Mouse (Mus musculus) lung, postnatal 4 days (tissue): Measurements from ENCODE around the gene Pax6.

Experiments used
- DNase-seq, 2 experiments: peaks; one replicate each; pipeline ENCODE4 v3.0.0; 2021

The Pax6 gene

GRCm38 (mm10) chr2:105671798-105672595 is 3.3 kb downstream of the Pax6 start:
- DNase-seq, result no peak

- DNase-seq, result no peak
Measured at GRCm38 (mm10) chr2:105672596-105672960, 3.9 kb downstream of the Pax6 start.

GRCm38 (mm10) chr2:105673054-105673453 is 4.4 kb downstream of the Pax6 start:
- DNase-seq, result no peak

- peak in 1 of 2 experiments; percentile 43 for DNase-seq
Measured at GRCm38 (mm10) chr2:105673631-105674060, 4.9 kb downstream of the Pax6 start.

- peak; percentile 44 to 65 for DNase-seq
Measured at GRCm38 (mm10) chr2:105674061-105674874, 5.6 kb downstream of the Pax6 start.

GRCm38 (mm10) chr2:105674875-105675729 is 6.4 kb downstream of the Pax6 start:
- peak; percentile 56 to 73 for DNase-seq

- no peak for DNase-seq
Measured at GRCm38 (mm10) chr2:105675730-105676079, 7.0 kb downstream of the Pax6 start.

GRCm38 (mm10) chr2:105676080-105676908 is 7.6 kb downstream of the Pax6 start:
- peak; percentile 40 to 61 for DNase-seq

- no peak for DNase-seq
Measured at GRCm38 (mm10) chr2:105676909-105677433, 8.3 kb downstream of the Pax6 start.

GRCm38 (mm10) chr2:105677434-105678105 is 8.9 kb downstream of the Pax6 start:
- DNase-seq, result no peak

- DNase-seq, result no peak
Measured at GRCm38 (mm10) chr2:105678306-105678705, 9.6 kb downstream of the Pax6 start.

GRCm38 (mm10) chr2:105678880-105679321 is 10.2 kb downstream of the Pax6 start:
- no peak for DNase-seq

GRCm38 (mm10) chr2:105679331-105679730 is 10.6 kb downstream of the Pax6 start:
- no peak for DNase-seq

GRCm38 (mm10) chr2:105680146-105680998 is 11.7 kb downstream of the Pax6 start:
- DNase-seq, result no peak

GRCm38 (mm10) chr2:105680999-105681710 is 12.5 kb downstream of the Pax6 start:
- no peak for DNase-seq

GRCm38 (mm10) chr2:105682011-105682501 is 13.4 kb downstream of the Pax6 start:
- no peak for DNase-seq

- no peak for DNase-seq
Measured at GRCm38 (mm10) chr2:105682634-105683351, 14.1 kb downstream of the Pax6 start.

GRCm38 (mm10) chr2:105683771-105684410 is 15.2 kb downstream of the Pax6 start:
- DNase-seq, result no peak
